Mouse (Mus musculus) intestine, embryonic 15.5 days (tissue): ENCODE data around the gene Gm21885. TPM values are rescaled to one million over a fixed set of nuclear protein-coding genes. Genes with fewer than 3 reads are reported as not detected.

ENCODE experiments used
- polyA plus RNA-seq: library from polyadenylated mRNA; unstranded; fragments of >200 nt; fragmentation: Nextera tagmentation; extraction: Ambion mirVana; gene quantifications from 2 replicates; pipeline ENCODE4 v1.2.1, GENCODE M21; 2015

Gm21885 gene
- polyA plus RNA-seq, 1 experiment from 2014 or later, result 44.6 TPM

Other genes with a start within 250 kb of the Gm21885 start
- 46.0 and 49.9 TPM in 2 replicates for gene Tob1, start 70.4 kb upstream of the Gm21885 start, polyA plus RNA-seq
- gene Wfikkn2, start 35.9 kb upstream of the Gm21885 start, polyA plus RNA-seq, result 2.3 TPM in 2 replicates
- 85.9 and 103 TPM in 2 replicates for gene Luc7l3, start 40.1 kb downstream of the Gm21885 start, polyA plus RNA-seq
- gene Ankrd40, start 46.1 kb downstream of the Gm21885 start, polyA plus RNA-seq, result 22.0 and 23.0 TPM in 2 replicates
- gene Abcc3, start 111.1 kb downstream of the Gm21885 start, polyA plus RNA-seq, result 1.5 and 2.6 TPM in 2 replicates
- 5.2 and 7.9 TPM in 2 replicates for gene Cacna1g, start 192.3 kb downstream of the Gm21885 start, polyA plus RNA-seq
- 0.06 TPM in 1 of 2 replicates, not detected in the other for gene Spata20, start 204.3 kb downstream of the Gm21885 start, polyA plus RNA-seq
- gene Epn3, start 218.1 kb downstream of the Gm21885 start, polyA plus RNA-seq, result 2.1 and 3.3 TPM in 2 replicates
- gene Mycbpap, start 239.9 kb downstream of the Gm21885 start, polyA plus RNA-seq, result 2.0 and 2.2 TPM in 2 replicates